Mouse (Mus musculus) liver, embryonic 14.5 days (tissue): ENCODE data around the gene Map2k4. TPM values are rescaled to one million over a fixed set of nuclear protein-coding genes. Genes with fewer than 3 reads are reported as not detected.

Experiments
- ATAC-seq: fragments of 200-750 bp; cut with Nextera tagmentation; 2 replicates; pipeline ENCODE4 v1.8.0; 2017; ENCODE audit warnings: moderate number of reproducible peaks, mild to moderate bottlenecking, moderate library complexity; ENCODE audit not compliant: insufficient read depth
- DNase-seq, 3 experiments: peaks; one replicate each; pipeline ENCODE4 v3.0.0-alpha.2; 2012 to 2013; ENCODE audit warnings: low read depth in 3 of 3, low spot score in 3 of 3
- H3K27ac ChIP-seq: fragments of 300-500 bp; sonication (generic); 2 replicates; pipeline ENCODE4 v1.5.1; 2014; ENCODE audit warnings: moderate library complexity, mild to moderate bottlenecking, control low read depth, inconsistent platforms
- H3K27me3 ChIP-seq: fragments of 300-500 bp; sonication (generic); 2 replicates; pipeline ENCODE4 v1.6.1; 2014; ENCODE audit warnings: mild to moderate bottlenecking, low read length, moderate library complexity; ENCODE audit not compliant: control insufficient read depth, insufficient read depth
- H3K36me3 ChIP-seq: fragments of 300-500 bp; sonication (generic); replicated peaks from 2 replicates; pipeline ENCODE4 v1.6.1; 2014; ENCODE audit warnings: low read depth; ENCODE audit not compliant: control insufficient read depth, insufficient read depth
- H3K4me1 ChIP-seq, 2 experiments: fragments of 200-500 bp in 1 of 2; fragments of 300-500 bp in 1 of 2; sonication (generic) in 1 of 2; replicated peaks; 2 replicates each; pipeline ENCODE4 v1.6.1; 2012 to 2014; ENCODE audit warnings: antibody characterized with exemption in 1 of 2, inconsistent platforms in 1 of 2, low read length in 1 of 2; ENCODE audit not compliant: control insufficient read depth in 2 of 2, insufficient read depth in 2 of 2
- H3K4me2 ChIP-seq: fragments of 300-500 bp; sonication (generic); 2 replicates; pipeline ENCODE4 v1.6.1; 2014; ENCODE audit warnings: low read depth, mild to moderate bottlenecking, control low read depth, moderate library complexity
- H3K4me3 ChIP-seq, 2 experiments: fragments of 200-500 bp in 1 of 2; fragments of 300-500 bp in 1 of 2; sonication (generic) in 1 of 2; 2 replicates each; pipeline ENCODE4 v1.5.1; 2012 to 2014; ENCODE audit warnings: low read depth in 2 of 2, low read length in 2 of 2, mild to moderate bottlenecking in 2 of 2, control low read depth in 1 of 2, inconsistent platforms in 1 of 2, moderate library complexity in 1 of 2; ENCODE audit not compliant: insufficient read depth in 1 of 2
- H3K9ac ChIP-seq: fragments of 300-500 bp; sonication (generic); replicated peaks from 2 replicates; pipeline ENCODE4 v1.6.1; 2014; ENCODE audit warnings: mild to moderate bottlenecking, control low read depth, moderate library complexity
- H3K9me3 ChIP-seq: fragments of 300-500 bp; sonication (generic); 2 replicates; pipeline ENCODE4 v1.6.1; 2016; ENCODE audit warnings: low read length, mixed read lengths; ENCODE audit not compliant: control insufficient read depth
- CTCF ChIP-seq: IDR thresholded peaks from 2 replicates; pipeline ENCODE4 v1.5.1; 2016; ENCODE audit warnings: antibody characterized with exemption, low read depth, control low read depth
- EP300 ChIP-seq: IDR thresholded peaks from 2 replicates; pipeline ENCODE4 v1.6.1; 2016; ENCODE audit warnings: antibody characterized with exemption, low read depth
- WGBS: fragments of 180-500 bp; shearing (Covaris S2); extraction: QIAGEN DNeasy Blood & Tissue Kit; methylation state at CpG from one replicate; pipeline ENCODE4 v1.1.7; 2014; ENCODE audit not compliant: insufficient replicate concordance; 5-methylcytosine and 5-hydroxymethylcytosine counted together
- polyA plus RNA-seq, 2 experiments: library from polyadenylated mRNA; depleted of rRNA in 1 of 2; stranded (reverse) in 1 of 2; unstranded in 1 of 2; fragments of >200 nt; fragmentation: Nextera tagmentation in 1 of 2; extraction: Ambion mirVana in 1 of 2; gene quantifications; 2 replicates each; pipeline versions ENCODE4 v1.2.1 to v1.2.3; 2012 to 2014

The Map2k4 gene
- polyA plus RNA-seq, 2 experiments = 15.8 to 37.0 TPM

- no peaks in the 10 kb centered on the region for H3K27me3 ChIP-seq
- TF ChIP-seq CTCF (no peak), EP300 (no peak)
- H3K4me2 ChIP-seq = no peak overlapping the region
- no peak for ATAC-seq
- DNase-seq = no peak
- H3K36me3 ChIP-seq = no peaks in the 10 kb centered on the region; the same call in 1 of the 2 replicates
- H3K27ac ChIP-seq = no peak overlapping the region
- no peak overlapping the region for H3K9ac ChIP-seq
- H3K9me3 ChIP-seq = no peaks in the 10 kb centered on the region
- H3K4me3 ChIP-seq = no peak overlapping the region
- H3K4me1 ChIP-seq = peaks cover 28 to 34% of the 10 kb centered on the region in 2 experiments
Measured at GRCm38 (mm10) chr11:65768445-65768844, 19.7 kb downstream of the Map2k4 start.

GRCm38 (mm10) chr11:65760912-65761311 is 27.2 kb downstream of the Map2k4 start:
- Histone ChIP-seq H3K27me3 (no peaks in the 10 kb centered on the region), H3K4me2 (no peak overlapping the region), H3K4me1 (peaks cover 2 to 5% of the 10 kb centered on the region in 2 experiments; a peak in 2 of 4 replicates), H3K27ac (no peak overlapping the region), H3K36me3 (no peaks in the 10 kb centered on the region), H3K9me3 (no peaks in the 10 kb centered on the region), H3K4me3 (no peak overlapping the region), H3K9ac (no peak overlapping the region)
- ATAC-seq (no peak), DNase-seq (no peak)
- 76% methylated on average over 2 of the region's 2 CpGs for WGBS
- TF ChIP-seq CTCF (no peak), EP300 (no peak)

- ATAC-seq (no peak), DNase-seq (no peak)
- Histone ChIP-seq H3K4me1 (peaks cover 2 to 5% of the 10 kb centered on the region in 2 experiments; a peak in 2 of 4 replicates), H3K4me2 (no peak overlapping the region), H3K9ac (no peak overlapping the region), H3K36me3 (no peaks in the 10 kb centered on the region), H3K27me3 (no peaks in the 10 kb centered on the region), H3K9me3 (no peaks in the 10 kb centered on the region), H3K27ac (no peak overlapping the region), H3K4me3 (no peak overlapping the region)
- TF ChIP-seq CTCF (no peak), EP300 (0 out of 2 replicates have a peak, but pooled peaks have one; percentile 18)
- 40% methylated on average over 1 of the region's 1 CpGs for WGBS
Measured at GRCm38 (mm10) chr11:65759350-65759749, 28.7 kb downstream of the Map2k4 start.

- no peak overlapping the region for H3K4me2 ChIP-seq
- ATAC-seq = no peak
Measured at GRCm38 (mm10) chr11:65754161-65754560, 33.9 kb downstream of the Map2k4 start.

GRCm38 (mm10) chr11:65753593-65753992 is 34.5 kb downstream of the Map2k4 start:
- Histone ChIP-seq H3K27me3 (no peaks in the 10 kb centered on the region), H3K4me3 (no peak overlapping the region), H3K9ac (no peak overlapping the region), H3K9me3 (no peaks in the 10 kb centered on the region), H3K27ac (no peak overlapping the region), H3K4me2 (no peak overlapping the region), H3K36me3 (no peaks in the 10 kb centered on the region), H3K4me1 (peaks cover 0 to 8% of the 10 kb centered on the region in 2 experiments; a peak in 3 of 4 replicates)
- TF ChIP-seq CTCF (no peak), EP300 (no peak)
- WGBS = 25% methylated on average over 2 of the region's 2 CpGs
- ATAC-seq = peak; percentile 51; the same call in 1 of the 2 replicates
- DNase-seq = no peak

More at GRCm38 (mm10) chr11:65754161-65754560, 33.9 kb downstream of the Map2k4 start:
- DNase-seq = no peak
- no peak overlapping the region for H3K27ac ChIP-seq
- 73% methylated on average over 4 of the region's 4 CpGs for WGBS
- H3K27me3 ChIP-seq = no peaks in the 10 kb centered on the region
- peaks cover 0 to 9% of the 10 kb centered on the region in 2 experiments; a peak in 3 of 4 replicates for H3K4me1 ChIP-seq
- no peaks in the 10 kb centered on the region for H3K36me3 ChIP-seq
- TF ChIP-seq CTCF = no peak
- TF ChIP-seq EP300 = no peak
- no peak overlapping the region for H3K4me3 ChIP-seq
- no peaks in the 10 kb centered on the region for H3K9me3 ChIP-seq
- no peak overlapping the region for H3K9ac ChIP-seq
